Mouse (Mus musculus) lung, adult 2 months (tissue): ENCODE results near the gene Nfatc3. TPM values are rescaled to one million over a fixed set of nuclear protein-coding genes. Genes with fewer than 3 reads are reported as not detected.

Experiments
- DNase-seq: peaks from one replicate; pipeline ENCODE4 v3.0.0; 2022
- H3K4me1 ChIP-seq: fragments of 200-500 bp; 2 replicates; pipeline ENCODE4 v1.6.1; 2011; ENCODE audit warnings: low read length; ENCODE audit not compliant: control insufficient read depth, insufficient read depth
- H3K4me3 ChIP-seq: fragments of 200-500 bp; replicated peaks from 2 replicates; pipeline ENCODE3; 2011; ENCODE audit warnings: low read depth, mild to moderate bottlenecking, control low read depth, low read length; ENCODE audit errors: extremely low read depth
- CTCF ChIP-seq: fragments of 200-500 bp; IDR thresholded peaks from 2 replicates; pipeline ENCODE4 v1.5.1; 2011; ENCODE audit warnings: mild to moderate bottlenecking, low read length, control low read depth; ENCODE audit not compliant: insufficient read depth
- POLR2A ChIP-seq: fragments of 200-500 bp; IDR thresholded peaks from 2 replicates; pipeline ENCODE4 v1.6.1; 2011; ENCODE audit warnings: low read depth, mild to moderate bottlenecking, control low read depth, low read length, borderline replicate concordance; ENCODE audit errors: extremely low read depth
- WGBS: fragments of 180-500 bp; shearing (Covaris S2); methylation state at CpG from one replicate; pipeline ENCODE4 v1.1.7; 2018; 5-methylcytosine and 5-hydroxymethylcytosine counted together
- polyA plus RNA-seq: library from polyadenylated mRNA; depleted of rRNA; stranded (reverse); fragments of >200 nt; gene quantifications from 2 replicates; pipeline ENCODE4 v1.2.3, GENCODE M21; 2012

The Nfatc3 gene
- polyA plus RNA-seq, 1 experiment: 19.9 TPM

DNA sequence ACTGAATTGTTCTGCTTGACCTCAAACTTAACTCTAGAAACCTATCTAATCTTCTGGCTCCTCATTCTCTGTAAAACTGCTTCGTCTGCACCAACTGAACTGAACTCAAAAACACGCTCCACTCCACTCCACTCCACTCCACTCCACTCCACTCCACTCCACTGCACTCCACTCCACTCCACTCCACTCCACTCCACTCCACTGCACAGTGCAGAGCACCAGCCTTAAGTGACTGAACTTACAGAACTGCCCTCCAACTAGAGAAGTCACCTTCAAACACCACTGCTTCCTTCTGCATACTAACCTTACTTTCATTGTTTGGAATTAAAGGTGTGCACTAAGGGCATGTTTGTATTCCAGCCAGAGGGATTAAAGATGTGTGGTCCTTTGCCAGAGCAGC is 53.4 kb downstream of the Nfatc3 start:
- peak; percentile 33 for DNase-seq
- WGBS: 71% methylated on average over 2 of the region's 2 CpGs
- Histone ChIP-seq H3K4me1 (no peaks in the 10 kb centered on the region), H3K4me3 (no peak overlapping the region)
- no peak for TF ChIP-seq POLR2A
- no peak for TF ChIP-seq CTCF

- no peak for TF ChIP-seq POLR2A
- no peak for TF ChIP-seq CTCF
- H3K4me1 ChIP-seq: no peaks in the 10 kb centered on the region
- H3K4me3 ChIP-seq: no peak overlapping the region
- DNase-seq: no peak
- WGBS: 64% methylated on average over 1 of the region's 1 CpGs
Observed at GRCm38 (mm10) chr8:106112514-106112913, 53.9 kb downstream of the Nfatc3 start.

DNA sequence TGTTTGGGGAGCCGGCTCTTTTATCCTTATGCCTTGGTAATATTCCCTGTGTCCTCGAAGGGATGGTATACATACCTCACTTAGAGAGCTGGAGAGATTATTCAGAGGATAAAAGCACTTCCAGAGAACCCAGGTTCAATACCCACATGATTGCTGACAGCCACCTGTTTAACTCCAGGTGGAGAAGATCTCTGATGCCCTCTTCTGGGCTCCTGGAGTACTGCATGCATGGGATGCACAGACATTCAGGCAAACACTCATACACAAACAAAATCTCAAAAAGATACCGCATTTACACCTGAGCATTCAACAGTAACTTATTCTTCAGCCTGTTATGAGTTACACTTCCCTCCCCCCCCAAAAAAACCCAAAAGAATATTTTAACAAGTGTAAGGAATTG is 57.3 kb downstream of the Nfatc3 start:
- Histone ChIP-seq H3K4me3 (no peak overlapping the region), H3K4me1 (no peaks in the 10 kb centered on the region)
- peak; percentile 19 for DNase-seq
- peak; percentile 43 for TF ChIP-seq CTCF
- no peak for TF ChIP-seq POLR2A
- 92% methylated on average over 3 of the region's 3 CpGs for WGBS

- 79% methylated on average over 3 of the region's 3 CpGs for WGBS
- no peaks in the 10 kb centered on the region for H3K4me1 ChIP-seq
- H3K4me3 ChIP-seq: no peak overlapping the region
- TF ChIP-seq POLR2A (no peak), CTCF (no peak)
- DNase-seq: no peak
Observed at GRCm38 (mm10) chr8:106123443-106123842, 64.8 kb downstream of the Nfatc3 start.

GRCm38 (mm10) chr8:106126055-106126454 is 67.4 kb downstream of the Nfatc3 start:
- no peak for DNase-seq
- H3K4me3 ChIP-seq: no peak overlapping the region
- no peaks in the 10 kb centered on the region for H3K4me1 ChIP-seq
- 75% methylated on average over 1 of the region's 1 CpGs for WGBS
- no peak for TF ChIP-seq CTCF
- TF ChIP-seq POLR2A: no peak

DNA sequence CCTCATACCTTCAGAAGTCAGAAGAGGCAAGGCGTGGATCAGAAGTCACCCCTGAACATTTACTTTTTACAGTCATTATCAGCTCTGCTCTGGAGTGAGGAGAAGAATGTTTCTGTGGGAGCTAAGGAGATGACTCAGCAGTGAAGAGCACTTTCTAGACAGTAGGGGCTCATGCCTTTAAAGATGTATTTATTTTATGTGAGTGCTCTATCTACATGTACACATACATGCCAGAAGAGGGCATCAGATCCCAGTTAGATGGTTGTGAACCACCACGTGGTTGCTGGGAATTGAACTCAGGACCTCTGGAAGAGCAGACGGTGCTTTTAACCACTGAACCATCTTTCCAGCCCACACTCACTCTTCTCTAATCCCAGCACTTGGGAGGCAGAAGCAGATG is 68.4 kb downstream of the Nfatc3 start:
- H3K4me1 ChIP-seq: no peaks in the 10 kb centered on the region
- 62% methylated on average over 3 of the region's 3 CpGs for WGBS
- TF ChIP-seq CTCF (no peak), POLR2A (no peak)
- H3K4me3 ChIP-seq: no peak overlapping the region
- no peak for DNase-seq

DNA sequence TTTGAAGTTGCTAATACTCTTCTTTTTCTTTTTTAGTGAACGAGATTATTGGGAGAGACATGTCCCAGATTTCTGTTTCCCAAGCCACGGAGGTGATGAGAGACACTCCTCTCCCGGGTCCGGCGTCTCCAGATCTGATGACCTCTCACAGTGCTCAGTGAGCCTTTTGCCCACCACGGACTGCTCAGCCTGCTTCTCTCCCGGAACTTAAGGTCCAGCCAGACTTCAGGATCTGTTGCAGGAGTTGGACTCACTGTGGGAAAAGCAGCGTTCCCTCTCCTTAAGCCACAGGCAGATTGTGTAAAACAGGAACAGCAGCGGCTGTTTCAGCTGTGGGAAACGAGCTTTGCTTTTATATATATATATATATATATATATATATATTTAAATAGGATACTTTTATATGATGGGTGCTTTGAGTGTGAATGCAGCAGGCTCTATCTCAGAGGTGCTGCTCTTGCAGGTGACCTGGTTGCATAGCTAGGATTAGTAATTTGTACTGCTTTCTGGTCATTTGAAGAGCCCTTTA is 69.3 kb downstream of the Nfatc3 start:
- Histone ChIP-seq H3K4me3 (no peak overlapping the region), H3K4me1 (no peaks in the 10 kb centered on the region)
- no peak for DNase-seq
- TF ChIP-seq POLR2A (no peak), CTCF (no peak)
- WGBS: 85% methylated on average over 10 of the region's 10 CpGs

DNA sequence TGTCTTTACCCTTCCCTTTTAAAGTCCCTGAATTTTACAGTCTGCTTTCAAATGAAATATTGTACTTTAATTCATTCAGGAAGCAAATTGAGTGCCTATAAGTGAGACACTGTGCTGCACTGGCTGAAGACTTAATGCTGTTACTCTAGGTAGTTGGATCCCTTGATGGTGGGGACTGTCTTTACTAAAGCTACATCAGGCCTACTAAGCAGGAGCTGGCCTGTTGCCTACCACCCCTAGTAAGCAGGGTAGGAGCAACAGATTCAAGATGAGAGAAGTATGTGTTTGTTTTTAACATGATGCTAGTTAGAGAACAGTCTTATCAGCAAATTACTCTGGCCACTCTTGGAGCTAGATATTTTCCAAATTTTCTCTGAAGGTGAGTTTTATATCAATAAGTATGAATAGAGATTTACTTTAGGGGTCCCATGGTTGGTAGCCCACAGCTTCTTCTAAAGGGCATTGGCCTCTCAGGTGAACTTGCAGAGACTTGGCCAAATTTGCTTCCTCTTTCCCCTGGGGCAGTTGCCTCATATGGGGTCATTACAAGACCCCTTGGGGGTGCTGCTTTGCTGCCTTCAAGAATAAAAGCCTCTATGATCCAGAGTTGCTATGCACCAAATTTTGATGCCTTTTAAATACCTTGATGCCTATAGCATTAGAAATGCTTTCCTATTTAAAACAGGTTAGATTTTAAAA is 70.7 kb downstream of the Nfatc3 start:
- DNase-seq: no peak
- 0 out of 2 replicates have a peak, but pooled peaks cover 5% of the 10 kb centered on the region for H3K4me1 ChIP-seq
- no peak overlapping the region for H3K4me3 ChIP-seq
- TF ChIP-seq POLR2A: no peak
- no peak for TF ChIP-seq CTCF

- DNase-seq: no peak
- Histone ChIP-seq H3K4me1 (0 out of 2 replicates have a peak, but pooled peaks cover 5% of the 10 kb centered on the region), H3K4me3 (no peak overlapping the region)
- WGBS: 70% methylated on average over 2 of the region's 2 CpGs
- TF ChIP-seq CTCF (no peak), POLR2A (no peak)
Observed at GRCm38 (mm10) chr8:106129997-106130396, 71.4 kb downstream of the Nfatc3 start.

- Histone ChIP-seq H3K4me3 (no peak overlapping the region), H3K4me1 (0 out of 2 replicates have a peak, but pooled peaks cover 5% of the 10 kb centered on the region)
- TF ChIP-seq CTCF (no peak), POLR2A (no peak)
- WGBS: 65% methylated on average over 2 of the region's 2 CpGs
- no peak for DNase-seq
Observed at GRCm38 (mm10) chr8:106130505-106130904, 71.9 kb downstream of the Nfatc3 start.
